Mouse (Mus musculus): ENCODE measurements at regions not wholly inside any gene's neighbourhood (a gene's known extent, or its start where the extent isn't known, plus 50 kb on each side); places are given as distances from the start of the nearest gene placed in this dataset.
A peak's percentile ranks its signal among the peaks of the same experiment; 100 is the strongest.
"Not testable (repeated sequence)": the region's sequence is repeated elsewhere in the genome, so short reads cannot be mapped to it uniquely, and the experiment has no call there.

DNA sequence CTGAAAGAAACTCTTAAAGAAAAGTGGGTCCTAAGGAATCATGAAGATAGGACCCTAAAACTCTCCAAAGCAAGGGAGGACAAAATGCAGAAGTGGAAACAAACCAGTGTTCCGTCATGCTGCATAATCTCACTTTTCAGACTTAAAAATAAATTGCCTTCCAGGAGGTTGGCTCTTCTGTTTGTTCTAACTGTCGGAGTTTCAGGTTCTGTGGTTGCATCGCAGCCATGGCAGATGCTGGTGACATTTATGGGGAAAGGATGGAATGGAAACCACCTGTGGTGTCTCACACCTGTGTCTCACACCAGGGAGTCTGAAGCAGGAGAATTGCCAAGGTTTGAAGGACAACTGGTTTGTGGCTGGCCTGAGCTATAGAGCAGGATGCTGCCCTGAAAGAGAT, 50.9 kb upstream of the Hivep1 start:
- Histone ChIP-seq H3K36me3 (ENCODE audit: control insufficient read depth, insufficient read depth, low read length) (no peaks in the 10 kb centered on the region), H3K27ac (replicated peaks; ENCODE audit: insufficient read depth, low read depth, low read length) (no peak overlapping the region), H3K4me1 (ENCODE audit: control insufficient read depth, insufficient read depth, low read length) (no peaks in the 10 kb centered on the region), H3K27me3 (ENCODE audit: control insufficient read depth, insufficient read depth, low read length) (no peaks in the 10 kb centered on the region), H3K4me3 (ENCODE audit: insufficient read depth, low read depth, low read length) (no peak overlapping the region), H3K79me2 (ENCODE audit: control insufficient read depth, insufficient read depth, low read length) (no peaks in the 10 kb centered on the region), H3K9ac (ENCODE audit: low read depth, low read length) (no peak overlapping the region)
- 81% methylated on average over 3 of the region's 3 CpGs for WGBS
- no peak for TF ChIP-seq POLR2A (IDR thresholded peaks at IDR 0.05; ENCODE audit: extremely low read depth, insufficient read depth, low read length)
- no peak for TF ChIP-seq CTCF (IDR thresholded peaks at IDR 0.05; ENCODE audit: low read depth, low read length)
- no peak for DNase-seq (ENCODE audit: extremely low read depth, low read depth, low spot score)

GRCm38 (mm10) chr13:41997883-41998282, 53.9 kb upstream of the Hivep1 start:
- no peak overlapping the region for H3K27ac ChIP-seq (replicated peaks; ENCODE audit: insufficient read depth, low read depth, low read length)
- DNase-seq (ENCODE audit: extremely low read depth, low read depth, low spot score), result no peak
- H3K4me3 ChIP-seq (ENCODE audit: insufficient read depth, low read depth, low read length), result no peak overlapping the region
- TF ChIP-seq CTCF (IDR thresholded peaks at IDR 0.05; ENCODE audit: low read depth, low read length) (no peak), POLR2A (IDR thresholded peaks at IDR 0.05; ENCODE audit: extremely low read depth, insufficient read depth, low read length) (no peak)
- no peaks in the 10 kb centered on the region for H3K79me2 ChIP-seq (ENCODE audit: control insufficient read depth, insufficient read depth, low read length)
- WGBS, result 81% methylated on average over 9 of the region's 9 CpGs
- H3K27me3 ChIP-seq (ENCODE audit: control insufficient read depth, insufficient read depth, low read length), result no peaks in the 10 kb centered on the region
- H3K9ac ChIP-seq (ENCODE audit: low read depth, low read length), result no peak overlapping the region
- no peaks in the 10 kb centered on the region for H3K4me1 ChIP-seq (ENCODE audit: control insufficient read depth, insufficient read depth, low read length)
- H3K36me3 ChIP-seq (ENCODE audit: control insufficient read depth, insufficient read depth, low read length), result no peaks in the 10 kb centered on the region

- Histone ChIP-seq H3K4me1 (ENCODE audit: control insufficient read depth, insufficient read depth, low read length) (no peaks in the 10 kb centered on the region), H3K27ac (replicated peaks; ENCODE audit: insufficient read depth, low read depth, low read length) (no peak overlapping the region), H3K4me3 (ENCODE audit: insufficient read depth, low read depth, low read length) (no peak overlapping the region), H3K9ac (ENCODE audit: low read depth, low read length) (no peak overlapping the region), H3K79me2 (ENCODE audit: control insufficient read depth, insufficient read depth, low read length) (no peaks in the 10 kb centered on the region), H3K36me3 (ENCODE audit: control insufficient read depth, insufficient read depth, low read length) (no peaks in the 10 kb centered on the region), H3K27me3 (ENCODE audit: control insufficient read depth, insufficient read depth, low read length) (no peaks in the 10 kb centered on the region)
- 20% methylated on average over 3 of the region's 3 CpGs for WGBS
- DNase-seq (ENCODE audit: extremely low read depth, low read depth, low spot score), result peak; percentile 27
- TF ChIP-seq POLR2A (IDR thresholded peaks at IDR 0.05; ENCODE audit: extremely low read depth, insufficient read depth, low read length), result no peak
- TF ChIP-seq CTCF (IDR thresholded peaks at IDR 0.05; ENCODE audit: low read depth, low read length), result no peak
Measured at GRCm38 (mm10) chr13:41994126-41994525, 57.7 kb upstream of the Hivep1 start.

DNA sequence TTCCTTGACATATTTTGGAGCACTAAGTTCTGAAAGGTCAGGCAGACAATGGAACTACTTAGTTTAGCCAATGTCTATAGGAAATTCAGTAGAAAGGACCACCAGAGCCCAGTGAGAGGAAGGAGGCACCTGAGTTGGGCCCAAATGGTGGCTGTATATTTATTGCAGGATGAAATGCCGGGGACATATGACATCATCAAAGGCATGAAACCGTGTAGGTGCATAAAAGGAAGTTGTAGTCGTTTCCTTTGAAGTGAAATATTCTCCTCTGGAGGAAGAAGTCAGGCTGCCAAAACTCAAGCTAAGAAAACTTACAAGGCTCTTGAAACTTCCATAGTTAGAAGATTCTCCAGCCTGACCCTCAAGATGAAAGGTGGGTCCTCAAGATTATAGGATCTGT, 75.9 kb upstream of the Hivep1 start:
- no peaks in the 10 kb centered on the region for H3K36me3 ChIP-seq (ENCODE audit: control insufficient read depth, insufficient read depth, low read length)
- H3K79me2 ChIP-seq (ENCODE audit: control insufficient read depth, insufficient read depth, low read length), result no peaks in the 10 kb centered on the region
- no peaks in the 10 kb centered on the region for H3K27me3 ChIP-seq (ENCODE audit: control insufficient read depth, insufficient read depth, low read length)
- 67% methylated on average over 3 of the region's 3 CpGs for WGBS
- H3K4me1 ChIP-seq (ENCODE audit: control insufficient read depth, insufficient read depth, low read length), result no peaks in the 10 kb centered on the region
- no peak for TF ChIP-seq CTCF (IDR thresholded peaks at IDR 0.05; ENCODE audit: low read depth, low read length)
- no peak for TF ChIP-seq POLR2A (IDR thresholded peaks at IDR 0.05; ENCODE audit: extremely low read depth, insufficient read depth, low read length)
- no peak for DNase-seq (ENCODE audit: extremely low read depth, low read depth, low spot score)
- no peak overlapping the region for H3K9ac ChIP-seq (ENCODE audit: low read depth, low read length)
- H3K4me3 ChIP-seq (ENCODE audit: insufficient read depth, low read depth, low read length), result no peak overlapping the region
- no peak overlapping the region for H3K27ac ChIP-seq (replicated peaks; ENCODE audit: insufficient read depth, low read depth, low read length)

DNA sequence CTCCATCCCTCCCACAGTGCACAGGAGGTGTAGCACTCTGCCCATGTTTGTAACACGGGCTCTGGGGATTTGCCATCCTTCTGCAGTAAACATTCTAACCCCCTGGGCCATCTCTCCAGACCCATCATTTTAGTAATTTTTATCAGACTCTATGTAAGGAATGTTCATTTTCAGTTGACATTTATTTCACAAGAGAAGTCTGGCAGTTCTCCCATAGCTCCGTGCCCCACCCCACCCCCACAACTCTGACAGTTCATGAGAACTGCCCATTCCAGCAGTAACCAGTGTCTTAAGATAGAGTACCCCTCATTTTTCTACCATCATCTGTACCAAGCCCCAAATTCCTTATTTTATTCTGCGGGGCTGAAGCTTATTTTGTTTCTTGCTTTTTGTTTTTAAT, 88.9 kb upstream of the Hivep1 start:
- Histone ChIP-seq H3K9ac (ENCODE audit: low read depth, low read length) (no peak overlapping the region), H3K27me3 (ENCODE audit: control insufficient read depth, insufficient read depth, low read length) (no peaks in the 10 kb centered on the region), H3K79me2 (ENCODE audit: control insufficient read depth, insufficient read depth, low read length) (no peaks in the 10 kb centered on the region), H3K36me3 (ENCODE audit: control insufficient read depth, insufficient read depth, low read length) (no peaks in the 10 kb centered on the region), H3K4me1 (ENCODE audit: control insufficient read depth, insufficient read depth, low read length) (no peaks in the 10 kb centered on the region), H3K27ac (replicated peaks; ENCODE audit: insufficient read depth, low read depth, low read length) (no peak overlapping the region), H3K4me3 (ENCODE audit: insufficient read depth, low read depth, low read length) (no peak overlapping the region)
- DNase-seq (ENCODE audit: extremely low read depth, low read depth, low spot score), result no peak
- TF ChIP-seq POLR2A (IDR thresholded peaks at IDR 0.05; ENCODE audit: extremely low read depth, insufficient read depth, low read length) (no peak), CTCF (IDR thresholded peaks at IDR 0.05; ENCODE audit: low read depth, low read length) (no peak)
- WGBS, result 66% methylated on average over 3 of the region's 3 CpGs

- not testable (repeated sequence) for H3K27me3 ChIP-seq (ENCODE audit: control insufficient read depth, insufficient read depth, low read length); H3K36me3 ChIP-seq (ENCODE audit: control insufficient read depth, insufficient read depth, low read length); H3K79me2 ChIP-seq (ENCODE audit: control insufficient read depth, insufficient read depth, low read length); H3K27ac ChIP-seq (replicated peaks; ENCODE audit: insufficient read depth, low read depth, low read length); H3K4me3 ChIP-seq (ENCODE audit: insufficient read depth, low read depth, low read length); H3K9ac ChIP-seq (ENCODE audit: low read depth, low read length); DNase-seq (ENCODE audit: extremely low read depth, low read depth, low spot score); H3K4me1 ChIP-seq (ENCODE audit: control insufficient read depth, insufficient read depth, low read length)
- WGBS, result 88% methylated on average over 3 of the region's 3 CpGs
Measured at GRCm38 (mm10) chr13:41960960-41961359, 90.9 kb upstream of the Hivep1 start.

Measured in liver, adult 2 months (tissue).